Mouse (Mus musculus) kidney, postnatal 0 days (tissue): ENCODE measurements around the gene Ikzf4. TPM values are rescaled to one million over a fixed set of nuclear protein-coding genes. Genes with fewer than 3 reads are reported as not detected.
"Not testable (repeated sequence)": the region's sequence is repeated elsewhere in the genome, so short reads cannot be mapped to it uniquely, and the experiment has no call there.

ENCODE experiments used
- ATAC-seq: fragments of 200-750 bp; cut with Nextera tagmentation; replicated peaks from 2 replicates; pipeline ENCODE4 v1.8.0; 2017; ENCODE audit warnings: low read depth, moderate number of reproducible peaks, moderate TSS enrichment, moderate library complexity; ENCODE audit not compliant: low FRiP score
- DNase-seq: peaks from one replicate; pipeline ENCODE4 v3.0.0-alpha.2; 2016; ENCODE audit warnings: low spot score
- H3K27ac ChIP-seq: fragments of 300-500 bp; sonication (generic); 2 replicates; pipeline ENCODE4 v1.5.1; 2014; ENCODE audit warnings: mild to moderate bottlenecking
- H3K27me3 ChIP-seq: fragments of 300-500 bp; sonication (generic); 2 replicates; pipeline ENCODE4 v1.6.1; 2014; ENCODE audit warnings: low read length, mixed read lengths; ENCODE audit not compliant: insufficient read depth
- H3K36me3 ChIP-seq: fragments of 300-500 bp; sonication (generic); 2 replicates; pipeline ENCODE4 v1.6.1; 2014; ENCODE audit warnings: low read length, mixed read lengths; ENCODE audit not compliant: insufficient read depth
- H3K4me1 ChIP-seq: fragments of 300-500 bp; sonication (generic); replicated peaks from 2 replicates; pipeline ENCODE4 v1.6.1; 2014; ENCODE audit warnings: antibody characterized with exemption, low read length, mixed read lengths; ENCODE audit not compliant: insufficient read depth
- H3K4me2 ChIP-seq: fragments of 300-500 bp; sonication (generic); 2 replicates; pipeline ENCODE4 v1.6.1; 2014; ENCODE audit warnings: mild to moderate bottlenecking, low read length, moderate library complexity, mixed read lengths
- H3K4me3 ChIP-seq: fragments of 300-500 bp; sonication (generic); replicated peaks from 2 replicates; pipeline ENCODE4 v1.5.1; 2014; ENCODE audit warnings: low read depth, low read length
- H3K9ac ChIP-seq: fragments of 300-500 bp; sonication (generic); 2 replicates; pipeline ENCODE4 v1.6.1; 2014; ENCODE audit warnings: low read depth, low read length
- H3K9me3 ChIP-seq: fragments of 300-500 bp; sonication (generic); replicated peaks from 2 replicates; pipeline ENCODE4 v1.6.1; 2016; ENCODE audit warnings: low read length, inconsistent platforms, mixed read lengths
- CTCF ChIP-seq: IDR thresholded peaks from 2 replicates; pipeline ENCODE4 v1.5.1; 2016; ENCODE audit warnings: antibody characterized with exemption, low read depth, mild to moderate bottlenecking, moderate library complexity
- WGBS: fragments of 180-500 bp; shearing (Covaris S2); extraction: QIAGEN DNeasy Blood & Tissue Kit; methylation state at CpG from one replicate; pipeline ENCODE4 v1.1.7; 2014; 5-methylcytosine and 5-hydroxymethylcytosine counted together
- polyA plus RNA-seq: library from polyadenylated mRNA; unstranded; fragments of >200 nt; fragmentation: Nextera tagmentation; extraction: Ambion mirVana; gene quantifications from 2 replicates; pipeline ENCODE4 v1.2.1, GENCODE M21; 2015

The Ikzf4 gene
- polyA plus RNA-seq, 1 experiment from 2014 or later: 1.8 TPM

GRCm38 (mm10) chr10:128618570-128618969 lies 27.2 kb downstream of the Ikzf4 start:
- ATAC-seq: no peak
- no peak overlapping the region for H3K27ac ChIP-seq
- no peak for DNase-seq
- H3K9me3 ChIP-seq: no peaks in the 10 kb centered on the region
- no peak overlapping the region for H3K4me2 ChIP-seq
- H3K4me1 ChIP-seq: no peaks in the 10 kb centered on the region
- H3K4me3 ChIP-seq: no peak overlapping the region
- no peak for TF ChIP-seq CTCF
- WGBS: 82% methylated on average over 1 of the region's 1 CpGs
- no peaks in the 10 kb centered on the region for H3K27me3 ChIP-seq
- no peak overlapping the region for H3K9ac ChIP-seq
- H3K36me3 ChIP-seq: peaks cover 4% of the 10 kb centered on the region; the same call in 1 of the 2 replicates

- H3K9me3 ChIP-seq, H3K4me2 ChIP-seq, DNase-seq, H3K4me1 ChIP-seq, ATAC-seq, H3K4me3 ChIP-seq, H3K9ac ChIP-seq, H3K27me3 ChIP-seq, H3K36me3 ChIP-seq, H3K27ac ChIP-seq: not testable (repeated sequence)
- 82% methylated on average over 6 of the region's 7 CpGs for WGBS
These were observed 29.9 kb downstream of the Ikzf4 start for GRCm38 (mm10) chr10:128615798-128616448.

GRCm38 (mm10) chr10:128614934-128615333 lies 30.9 kb downstream of the Ikzf4 start:
- TF ChIP-seq CTCF: peak; percentile 42
- no peak overlapping the region for H3K27ac ChIP-seq
- H3K9me3 ChIP-seq: no peaks in the 10 kb centered on the region
- no peaks in the 10 kb centered on the region for H3K27me3 ChIP-seq
- no peak for ATAC-seq
- H3K4me2 ChIP-seq: no peak overlapping the region
- H3K9ac ChIP-seq: no peak overlapping the region
- no peak for DNase-seq
- 46% methylated on average over 3 of the region's 3 CpGs for WGBS
- no peaks in the 10 kb centered on the region for H3K4me1 ChIP-seq
- H3K36me3 ChIP-seq: no peaks in the 10 kb centered on the region
- no peak overlapping the region for H3K4me3 ChIP-seq

- not testable (repeated sequence) for H3K4me2 ChIP-seq, H3K4me1 ChIP-seq, H3K27ac ChIP-seq, DNase-seq, H3K4me3 ChIP-seq, H3K36me3 ChIP-seq, H3K9ac ChIP-seq, ATAC-seq, H3K27me3 ChIP-seq, H3K9me3 ChIP-seq
- WGBS: 78% methylated on average over 4 of the region's 4 CpGs
These were observed 32.0 kb downstream of the Ikzf4 start for GRCm38 (mm10) chr10:128613820-128614219.

GRCm38 (mm10) chr10:128613154-128613440 lies 32.7 kb downstream of the Ikzf4 start:
- Histone ChIP-seq H3K9me3 (no peaks in the 10 kb centered on the region), H3K36me3 (no peaks in the 10 kb centered on the region), H3K9ac (no peak overlapping the region), H3K27ac (no peak overlapping the region), H3K4me2 (no peak overlapping the region), H3K27me3 (no peaks in the 10 kb centered on the region), H3K4me1 (no peaks in the 10 kb centered on the region), H3K4me3 (no peak overlapping the region)
- ATAC-seq: no peak
- DNase-seq: no peak
- TF ChIP-seq CTCF: no peak
- 21% methylated on average over 6 of the region's 6 CpGs for whole genome bisulfite sequencing

- no peaks in the 10 kb centered on the region for H3K9me3 ChIP-seq
- no peak overlapping the region for H3K27ac ChIP-seq
- H3K4me1 ChIP-seq: no peaks in the 10 kb centered on the region
- no peak overlapping the region for H3K9ac ChIP-seq
- DNase-seq (peak; percentile 93), ATAC-seq (peak; percentile 46; the same call in 1 of the 2 replicates)
- H3K4me2 ChIP-seq: 0 out of 2 replicates have a peak overlapping the region, but pooled peaks have one; percentile 26
- no peaks in the 10 kb centered on the region for H3K36me3 ChIP-seq
- TF ChIP-seq CTCF: peak; percentile 90
- 11% methylated on average over 16 of the region's 16 CpGs for WGBS
- no peaks in the 10 kb centered on the region for H3K27me3 ChIP-seq
- no peak overlapping the region for H3K4me3 ChIP-seq
These were observed 33.2 kb downstream of the Ikzf4 start for GRCm38 (mm10) chr10:128612433-128613153.
